Mouse (Mus musculus) layer of hippocampus, adult 2 months (tissue): ENCODE results near the gene Ino80d. TPM values are rescaled to one million over a fixed set of nuclear protein-coding genes. Genes with fewer than 3 reads are reported as not detected.

Source experiments
- DNase-seq, 2 experiments: peaks; one replicate each; pipeline ENCODE4 v3.0.0; 2022; ENCODE audit warnings: low spot score in 2 of 2
- H3K27ac ChIP-seq: fragments of 200-600 bp; 2 replicates; pipeline ENCODE4 v1.8.1; 2022
- H3K4me3 ChIP-seq: fragments of 200-600 bp; 2 replicates; pipeline ENCODE4 v1.8.1; 2022; ENCODE audit warnings: mild to moderate bottlenecking
- CTCF ChIP-seq: fragments of 200-600 bp; conservative IDR thresholded peaks from 2 replicates; pipeline ENCODE4 v1.8.1; 2022; ENCODE audit warnings: antibody characterized with exemption, mild to moderate bottlenecking, moderate library complexity
- total RNA-seq, 2 experiments: library from RNA; stranded (reverse); gene quantifications; 2 replicates each; pipeline ENCODE4 v1.2.3; 2021

The Ino80d gene
- total RNA-seq, 2 experiments from 2014 or later: 32.9 to 33.0 TPM

GRCm38 (mm10) chr1:63089795-63090194 is 24.7 kb downstream of the Ino80d start:
- H3K27ac ChIP-seq: no peak overlapping the region
- no peak overlapping the region for H3K4me3 ChIP-seq
- TF ChIP-seq CTCF: no peak
- no peak for DNase-seq

- no peak for DNase-seq
- TF ChIP-seq CTCF: peak; percentile 50
- Histone ChIP-seq H3K4me3 (no peak overlapping the region), H3K27ac (no peak overlapping the region)
Observed at GRCm38 (mm10) chr1:63088614-63089013, 25.9 kb downstream of the Ino80d start.

- DNase-seq: no peak
- TF ChIP-seq CTCF: no peak
- no peak overlapping the region for H3K27ac ChIP-seq
Observed at GRCm38 (mm10) chr1:63080277-63080676, 34.2 kb downstream of the Ino80d start.

GRCm38 (mm10) chr1:63076383-63076782 is 38.1 kb downstream of the Ino80d start:
- no peak for DNase-seq
- Histone ChIP-seq H3K4me3 (no peak overlapping the region), H3K27ac (no peak overlapping the region)
- no peak for TF ChIP-seq CTCF

More at GRCm38 (mm10) chr1:63080277-63080676, 34.2 kb downstream of the Ino80d start:
- H3K4me3 ChIP-seq: no peak overlapping the region

GRCm38 (mm10) chr1:63071379-63071778 is 43.1 kb downstream of the Ino80d start:
- TF ChIP-seq CTCF: no peak
- Histone ChIP-seq H3K4me3 (no peak overlapping the region), H3K27ac (no peak overlapping the region)
- DNase-seq: no peak

- H3K27ac ChIP-seq: no peak overlapping the region
- no peak for TF ChIP-seq CTCF
- no peak for DNase-seq
- no peak overlapping the region for H3K4me3 ChIP-seq
Observed at GRCm38 (mm10) chr1:63058361-63058760, 56.1 kb downstream of the Ino80d start.

- no peak for DNase-seq
- H3K4me3 ChIP-seq: no peak overlapping the region
- TF ChIP-seq CTCF: no peak
- no peak overlapping the region for H3K27ac ChIP-seq
Observed at GRCm38 (mm10) chr1:63057849-63058248, 56.6 kb downstream of the Ino80d start.

- H3K27ac ChIP-seq: no peak overlapping the region
Observed at GRCm38 (mm10) chr1:63057318-63057717, 57.1 kb downstream of the Ino80d start.

GRCm38 (mm10) chr1:63055386-63055785 is 59.1 kb downstream of the Ino80d start:
- no peak for TF ChIP-seq CTCF
- Histone ChIP-seq H3K4me3 (no peak overlapping the region), H3K27ac (peak overlapping the region; percentile 50)
- DNase-seq: peak in 1 of 2 experiments; percentile 18

More at GRCm38 (mm10) chr1:63057318-63057717, 57.1 kb downstream of the Ino80d start:
- no peak for DNase-seq
- no peak overlapping the region for H3K4me3 ChIP-seq
- TF ChIP-seq CTCF: no peak

GRCm38 (mm10) chr1:63050866-63051265 is 63.6 kb downstream of the Ino80d start:
- no peak overlapping the region for H3K4me3 ChIP-seq
- H3K27ac ChIP-seq: no peak overlapping the region
- TF ChIP-seq CTCF: no peak
- no peak for DNase-seq

GRCm38 (mm10) chr1:63049977-63050376 is 64.5 kb downstream of the Ino80d start:
- H3K4me3 ChIP-seq: no peak overlapping the region
- DNase-seq: no peak
- H3K27ac ChIP-seq: no peak overlapping the region
- TF ChIP-seq CTCF: no peak

- no peak for DNase-seq
- Histone ChIP-seq H3K4me3 (no peak overlapping the region), H3K27ac (no peak overlapping the region)
- no peak for TF ChIP-seq CTCF
Observed at GRCm38 (mm10) chr1:63047983-63048382, 66.5 kb downstream of the Ino80d start.

- TF ChIP-seq CTCF: no peak
- Histone ChIP-seq H3K27ac (no peak overlapping the region), H3K4me3 (no peak overlapping the region)
- no peak for DNase-seq
Observed at GRCm38 (mm10) chr1:63032929-63033328, 81.5 kb downstream of the Ino80d start.

- TF ChIP-seq CTCF: no peak
- Histone ChIP-seq H3K4me3 (no peak overlapping the region), H3K27ac (no peak overlapping the region)
- no peak for DNase-seq
Observed at GRCm38 (mm10) chr1:63019916-63020315, 94.6 kb downstream of the Ino80d start.
